Mouse (Mus musculus): ENCODE data around the gene Fgfr2. TPM values are rescaled to one million over a fixed set of nuclear protein-coding genes. Genes with fewer than 3 reads are reported as not detected.
"Not testable (repeated sequence)": the region's sequence is repeated elsewhere in the genome, so short reads cannot be mapped to it uniquely, and the experiment has no call there.

Gene Fgfr2
- polyA plus RNA-seq, 1 experiment = 52.3 TPM

DNA sequence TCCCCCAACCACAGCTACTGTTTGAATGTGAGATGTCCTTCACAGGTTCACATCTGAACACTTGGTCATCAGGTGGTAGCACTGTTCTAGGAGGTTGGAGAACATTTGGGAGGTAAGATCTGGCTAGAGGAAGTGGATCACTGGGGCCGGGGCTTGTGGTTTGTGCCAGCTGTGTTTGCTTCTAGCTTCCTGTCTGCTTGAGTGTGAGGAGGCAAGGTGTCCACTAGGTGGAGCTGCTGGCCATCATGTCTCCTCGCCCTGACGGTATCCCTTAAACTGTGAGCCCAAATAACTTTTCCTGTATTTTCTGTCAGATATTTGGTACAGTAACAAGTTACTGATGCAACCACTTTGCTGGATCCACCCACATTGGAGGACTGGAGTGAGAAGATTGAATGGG is 1653.6 kb downstream of the Fgfr2 start:
- TF ChIP-seq POLR2A (IDR thresholded peaks at IDR 0.05; ENCODE audit: borderline replicate concordance, extremely low read depth, insufficient read depth, insufficient read length, poor library complexity, severe bottlenecking) (no peak), CTCF (IDR thresholded peaks at IDR 0.05; ENCODE audit: borderline replicate concordance, extremely low read depth, insufficient read depth, insufficient read length) (peak; percentile 27; the same call in 1 of the 2 replicates)
- no peak for DNase-seq (ENCODE audit: low read depth)

DNA sequence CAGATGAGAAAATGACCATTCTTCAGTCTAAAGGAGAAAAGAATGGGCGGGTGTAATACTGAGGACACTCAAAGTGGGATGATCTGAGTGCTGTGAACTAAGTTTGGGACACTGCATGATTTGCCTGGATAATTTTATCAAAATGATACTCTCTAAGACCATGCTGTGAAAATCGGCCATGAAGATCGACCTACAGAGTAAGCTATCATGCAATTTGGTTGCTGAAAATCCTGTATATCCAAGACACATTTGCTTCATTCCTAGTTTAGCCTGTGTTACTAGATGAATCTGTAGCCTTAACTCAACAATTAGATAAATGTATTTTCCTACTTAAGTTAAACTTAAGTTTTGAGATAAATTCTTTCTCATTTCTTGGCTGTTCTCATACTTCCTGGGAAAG is 1655.8 kb downstream of the Fgfr2 start:
- TF ChIP-seq CTCF (IDR thresholded peaks at IDR 0.05; ENCODE audit: borderline replicate concordance, extremely low read depth, insufficient read depth, insufficient read length) (no peak), POLR2A (IDR thresholded peaks at IDR 0.05; ENCODE audit: borderline replicate concordance, extremely low read depth, insufficient read depth, insufficient read length, poor library complexity, severe bottlenecking) (no peak)
- DNase-seq (ENCODE audit: low read depth) = no peak

DNA sequence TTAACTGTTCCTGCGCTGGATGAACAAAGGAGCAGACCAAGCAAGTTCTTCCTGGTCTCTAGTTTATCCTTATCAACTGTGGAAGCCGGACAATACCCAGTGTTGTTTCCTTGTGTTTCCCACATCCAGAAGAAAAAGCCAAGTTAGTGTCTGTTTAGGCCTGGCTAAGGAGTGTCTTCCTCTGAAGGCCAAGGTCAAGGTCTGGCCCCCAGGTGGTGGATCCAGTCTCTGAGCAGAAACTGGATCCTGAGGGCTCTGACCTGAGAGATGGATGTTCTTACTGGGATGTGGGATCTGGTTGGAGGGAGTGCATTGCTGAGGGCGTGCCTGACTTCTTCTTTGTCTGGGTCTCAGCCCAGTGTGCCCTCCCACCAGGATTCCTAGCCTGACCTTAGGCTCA is 1657.4 kb downstream of the Fgfr2 start:
- DNase-seq (ENCODE audit: low read depth) = no peak
- no peak for TF ChIP-seq CTCF (IDR thresholded peaks at IDR 0.05; ENCODE audit: borderline replicate concordance, extremely low read depth, insufficient read depth, insufficient read length)

DNA sequence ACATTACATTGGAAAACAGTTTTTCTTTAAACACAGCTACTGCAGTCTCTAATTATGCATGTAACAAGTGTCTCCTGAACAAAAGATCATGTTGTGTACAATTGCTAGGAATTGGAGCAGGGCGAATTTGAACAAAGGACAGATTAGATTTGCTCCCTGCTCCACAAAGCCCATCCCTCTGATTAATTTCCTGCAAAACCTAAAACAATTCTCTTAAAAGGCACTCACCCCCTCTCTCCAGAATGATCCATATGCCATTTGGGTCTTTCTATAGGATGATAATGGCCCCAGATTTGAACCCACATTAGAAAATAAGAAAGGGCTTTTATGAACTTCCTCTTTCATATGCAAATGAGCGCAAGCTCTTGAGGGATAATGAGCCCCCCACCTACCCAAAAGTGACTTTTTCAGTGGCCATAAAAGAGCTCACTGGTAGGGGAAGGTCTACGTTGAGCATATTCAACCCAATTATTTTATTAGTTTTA is 1658.0 kb downstream of the Fgfr2 start:
- peak; percentile 93 for DNase-seq (ENCODE audit: low read depth)
- TF ChIP-seq POLR2A (IDR thresholded peaks at IDR 0.05; ENCODE audit: borderline replicate concordance, extremely low read depth, insufficient read depth, insufficient read length, poor library complexity, severe bottlenecking) (no peak), CTCF (IDR thresholded peaks at IDR 0.05; ENCODE audit: borderline replicate concordance, extremely low read depth, insufficient read depth, insufficient read length) (no peak)

DNA sequence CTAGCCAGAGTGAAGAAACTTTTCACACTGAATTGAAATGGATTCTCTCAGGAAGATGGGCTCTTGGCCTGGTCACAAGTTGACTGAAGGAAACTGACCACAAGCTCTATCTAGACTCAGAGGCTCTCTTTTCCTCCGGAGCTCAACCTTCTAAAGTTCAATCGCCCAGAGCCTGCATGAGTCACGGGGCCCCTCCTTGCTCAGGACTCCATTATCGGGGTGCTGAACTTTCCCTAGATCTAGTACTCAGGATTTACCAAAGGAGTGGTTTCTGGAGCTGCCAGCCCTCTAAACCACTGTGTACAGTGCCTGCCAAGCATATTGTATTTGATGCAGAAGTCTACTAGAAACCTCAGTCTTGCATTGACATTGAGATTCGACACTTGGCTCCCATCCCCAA is 1666.4 kb downstream of the Fgfr2 start:
- TF ChIP-seq POLR2A (IDR thresholded peaks at IDR 0.05; ENCODE audit: borderline replicate concordance, extremely low read depth, insufficient read depth, insufficient read length, poor library complexity, severe bottlenecking) = no peak
- TF ChIP-seq CTCF (IDR thresholded peaks at IDR 0.05; ENCODE audit: borderline replicate concordance, extremely low read depth, insufficient read depth, insufficient read length) = no peak
- no peak for DNase-seq (ENCODE audit: low read depth)

DNA sequence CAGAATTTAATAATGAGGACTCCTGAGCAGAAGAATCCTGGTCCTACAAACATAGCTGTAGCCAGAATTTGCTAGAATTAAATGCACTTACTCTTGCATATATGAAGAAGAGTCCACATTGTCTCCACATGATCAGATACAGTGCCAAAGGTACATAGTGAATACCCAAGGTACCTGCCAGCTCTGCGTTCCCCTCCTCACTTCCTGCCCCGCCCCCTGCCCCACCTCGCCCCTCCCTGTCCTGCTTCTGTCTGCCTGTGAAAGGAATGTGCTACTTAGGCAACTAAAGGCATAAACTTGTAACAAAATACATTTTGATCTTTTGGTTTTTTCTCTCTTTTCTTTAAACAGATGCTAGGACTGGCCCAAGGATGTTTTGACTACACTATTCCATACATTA is 1686.1 kb downstream of the Fgfr2 start:
- TF ChIP-seq CTCF (IDR thresholded peaks at IDR 0.05; ENCODE audit: borderline replicate concordance, extremely low read depth, insufficient read depth, insufficient read length) (no peak), POLR2A (IDR thresholded peaks at IDR 0.05; ENCODE audit: borderline replicate concordance, extremely low read depth, insufficient read depth, insufficient read length, poor library complexity, severe bottlenecking) (no peak)
- DNase-seq (ENCODE audit: low read depth) = no peak

DNA sequence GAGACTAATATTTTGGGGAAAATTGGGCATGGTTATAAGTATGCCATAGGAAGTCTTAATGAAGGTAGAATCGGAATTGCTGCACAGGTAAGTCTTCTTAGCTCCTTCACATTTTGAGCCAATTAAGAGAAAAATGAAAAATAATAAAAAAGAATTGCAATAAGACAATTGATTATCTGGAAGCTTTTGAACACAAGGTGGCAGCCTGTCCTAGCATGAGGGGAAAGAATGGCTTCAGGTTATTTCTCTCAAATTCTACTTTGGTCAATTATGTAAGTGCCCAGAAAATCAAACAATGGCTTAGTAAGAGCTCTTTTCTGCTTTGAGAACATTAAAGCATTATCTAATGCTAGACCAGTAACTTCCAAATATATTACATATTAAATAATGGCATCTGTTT is 1688.9 kb downstream of the Fgfr2 start:
- DNase-seq (ENCODE audit: low read depth) = peak; percentile 18
- TF ChIP-seq CTCF (IDR thresholded peaks at IDR 0.05; ENCODE audit: borderline replicate concordance, extremely low read depth, insufficient read depth, insufficient read length) (no peak), POLR2A (IDR thresholded peaks at IDR 0.05; ENCODE audit: borderline replicate concordance, extremely low read depth, insufficient read depth, insufficient read length, poor library complexity, severe bottlenecking) (no peak)

DNA sequence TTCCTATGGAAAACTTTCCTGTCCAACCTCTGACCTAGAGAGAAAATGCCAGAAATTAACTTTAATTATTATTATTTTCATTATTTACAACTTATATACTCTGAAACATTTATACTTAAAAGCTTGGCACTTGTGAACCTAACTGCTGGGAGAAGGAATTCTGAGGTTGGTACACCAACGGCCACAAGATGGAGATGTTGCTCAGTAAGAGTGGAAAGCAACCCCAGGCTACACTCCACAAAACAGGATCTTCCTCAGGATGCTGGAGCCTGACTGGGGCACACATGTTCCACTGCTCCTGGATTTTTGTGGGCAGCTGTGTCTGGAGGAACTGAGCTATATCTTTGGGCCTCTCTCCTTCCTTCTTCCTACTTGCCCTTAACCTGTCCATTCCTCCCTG is 1690.9 kb downstream of the Fgfr2 start:
- TF ChIP-seq POLR2A (IDR thresholded peaks at IDR 0.05; ENCODE audit: borderline replicate concordance, extremely low read depth, insufficient read depth, insufficient read length, poor library complexity, severe bottlenecking) (no peak), CTCF (IDR thresholded peaks at IDR 0.05; ENCODE audit: borderline replicate concordance, extremely low read depth, insufficient read depth, insufficient read length) (peak; percentile 72; the same call in 1 of the 2 replicates)
- peak; percentile 83 for DNase-seq (ENCODE audit: low read depth)

DNA sequence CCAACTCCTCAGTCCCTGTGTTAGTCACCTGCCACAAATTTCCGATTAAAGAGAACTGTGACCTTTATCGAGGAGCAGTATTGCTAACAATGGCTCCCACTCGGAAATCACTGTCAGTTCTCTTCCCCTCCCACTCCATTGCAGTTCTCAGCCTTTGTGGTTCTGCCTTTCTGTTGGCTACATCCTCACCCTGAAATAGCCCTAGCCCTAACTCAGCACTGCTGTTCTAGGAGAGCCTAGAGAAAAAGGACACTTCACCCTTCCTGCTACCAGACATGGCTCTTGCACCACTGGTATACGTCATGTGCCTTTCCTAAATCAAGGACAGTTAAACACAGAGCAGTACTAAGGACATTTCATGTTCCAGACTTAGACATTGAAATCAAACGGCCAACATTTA is 1695.8 kb downstream of the Fgfr2 start:
- TF ChIP-seq CTCF (IDR thresholded peaks at IDR 0.05; ENCODE audit: borderline replicate concordance, extremely low read depth, insufficient read depth, insufficient read length) = no peak
- no peak for TF ChIP-seq POLR2A (IDR thresholded peaks at IDR 0.05; ENCODE audit: borderline replicate concordance, extremely low read depth, insufficient read depth, insufficient read length, poor library complexity, severe bottlenecking)
- DNase-seq (ENCODE audit: low read depth) = no peak

DNA sequence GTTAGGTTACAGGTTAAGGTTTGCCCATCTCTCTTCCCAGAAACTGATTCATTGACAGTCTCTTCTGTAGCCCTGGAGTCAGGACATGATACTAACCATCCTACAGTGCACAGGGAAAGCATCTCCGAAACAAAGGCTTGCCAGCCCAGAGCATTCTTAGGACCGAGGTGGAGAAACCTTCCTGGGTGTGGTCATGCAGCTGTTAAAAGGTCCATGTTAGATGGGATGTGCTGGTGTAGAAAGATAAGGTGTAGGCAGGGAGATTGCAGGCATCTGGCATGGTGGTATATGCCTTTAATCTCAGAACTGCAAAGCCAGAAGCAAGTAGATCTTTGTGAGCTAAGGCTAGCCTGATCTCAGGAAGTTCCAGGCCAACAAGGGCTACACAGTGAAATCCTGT is 1698.2 kb downstream of the Fgfr2 start:
- no peak for TF ChIP-seq POLR2A (IDR thresholded peaks at IDR 0.05; ENCODE audit: borderline replicate concordance, extremely low read depth, insufficient read depth, insufficient read length, poor library complexity, severe bottlenecking)
- no peak for TF ChIP-seq CTCF (IDR thresholded peaks at IDR 0.05; ENCODE audit: borderline replicate concordance, extremely low read depth, insufficient read depth, insufficient read length)
- DNase-seq (ENCODE audit: low read depth) = no peak

DNA sequence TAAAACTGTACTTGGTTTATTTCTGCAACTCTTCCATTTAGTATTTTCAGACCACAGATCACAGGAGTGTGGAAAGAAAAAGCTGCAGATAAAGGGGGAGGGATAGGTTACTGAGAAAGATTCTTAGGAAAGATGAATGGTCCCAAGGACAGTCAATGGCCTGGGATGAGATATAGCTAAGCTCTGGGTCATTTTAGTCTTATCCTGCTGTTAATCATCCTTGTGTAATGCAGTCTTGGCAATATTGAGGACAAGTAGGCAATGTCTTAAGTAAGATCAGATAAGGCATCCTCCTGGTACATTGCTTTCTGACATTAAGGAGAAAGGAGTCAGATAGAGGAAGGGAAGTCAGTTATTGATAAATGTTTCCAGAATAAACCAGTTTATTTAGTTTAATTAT is 1705.5 kb downstream of the Fgfr2 start:
- TF ChIP-seq POLR2A (IDR thresholded peaks at IDR 0.05; ENCODE audit: borderline replicate concordance, extremely low read depth, insufficient read depth, insufficient read length, poor library complexity, severe bottlenecking) (no peak), CTCF (IDR thresholded peaks at IDR 0.05; ENCODE audit: borderline replicate concordance, extremely low read depth, insufficient read depth, insufficient read length) (no peak)
- no peak for DNase-seq (ENCODE audit: low read depth)

DNA sequence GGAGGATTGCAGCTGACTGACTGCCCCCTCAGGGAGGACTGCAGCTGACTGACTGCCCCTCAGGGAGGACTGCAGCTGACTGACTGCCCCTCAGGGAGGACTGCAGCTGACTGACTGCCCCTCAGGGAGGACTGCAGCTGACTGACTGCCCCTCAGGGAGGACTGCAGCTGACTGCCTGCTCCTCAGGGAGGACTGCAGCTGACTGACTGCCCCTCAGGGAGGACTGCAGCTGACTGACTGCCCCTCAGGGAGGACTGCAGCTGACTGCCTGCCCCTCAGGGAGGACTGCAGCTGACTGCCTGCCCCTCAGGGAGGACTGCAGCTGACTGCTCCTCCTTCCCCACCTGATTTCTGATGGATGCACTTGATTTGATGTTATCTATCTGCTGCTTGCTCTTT is 1706.4 kb downstream of the Fgfr2 start:
- not testable (repeated sequence) for DNase-seq (ENCODE audit: low read depth)

DNA sequence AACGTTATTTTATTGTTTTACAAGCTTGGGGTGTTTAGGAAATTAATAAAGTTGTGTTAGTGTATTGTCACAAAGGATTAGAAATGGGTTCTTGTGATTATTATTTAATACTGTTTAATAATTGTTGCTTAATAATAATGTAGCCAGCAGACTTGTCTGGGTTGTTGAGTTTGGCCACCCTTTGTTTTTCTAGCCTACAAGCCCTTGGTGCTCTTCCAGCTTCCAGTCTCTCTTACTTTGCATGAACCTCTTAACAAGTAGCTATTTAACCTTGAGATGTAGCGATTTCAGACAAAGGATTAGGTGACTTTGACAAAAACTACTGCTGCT is 1711.2 kb downstream of the Fgfr2 start:
- DNase-seq (ENCODE audit: low read depth) = no peak
- TF ChIP-seq POLR2A (IDR thresholded peaks at IDR 0.05; ENCODE audit: borderline replicate concordance, extremely low read depth, insufficient read depth, insufficient read length, poor library complexity, severe bottlenecking) (no peak), CTCF (IDR thresholded peaks at IDR 0.05; ENCODE audit: borderline replicate concordance, extremely low read depth, insufficient read depth, insufficient read length) (no peak)

All from brain, embryonic 14.5 days (tissue).